Comparison of ENCODE assay signal across 25 mouse cellular contexts in the genomic region with DNA sequence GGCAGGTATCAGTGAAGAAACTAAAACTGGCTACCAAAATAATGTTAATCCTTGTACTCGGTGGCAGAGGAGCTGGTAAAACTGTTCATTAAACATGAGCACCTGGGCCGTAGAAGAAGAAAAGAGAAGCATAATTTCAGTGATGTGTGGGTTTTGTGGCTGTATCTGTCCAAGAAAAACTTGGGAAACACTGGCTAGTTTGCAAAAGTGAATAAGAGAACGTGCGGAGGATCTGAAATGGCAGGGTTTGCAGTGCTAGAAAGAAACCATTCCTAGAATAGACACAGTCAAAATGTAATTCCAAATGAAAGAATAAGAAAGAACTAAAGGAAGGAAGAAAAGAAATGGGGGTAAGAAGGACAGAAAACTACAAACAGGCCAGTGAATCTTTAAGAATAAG.
A peak's percentile ranks its signal among the peaks of the same experiment; 100 is the strongest.
DNase-seq lines count a peak whose midpoint lies in the region; TF ChIP-seq lines count a peak whose summit lies in the region.
"Had no signal": no experiment of that assay in that cellular context is flagged by ENCODE, and none has a peak within 500 bp of the region (broad histone marks: within the 10 kb centered on the region; RNA-seq: fewer than 3 reads in every experiment).

No protein-coding gene starts in this region.

- intact Hi-C loops in left cerebral cortex, adult 2 months (cut with DNase I) = no loop called here
- intact Hi-C loops in left cerebral cortex, postnatal 36 days (cut with DNase I) = no loop called here

- DNase-seq in left cerebral cortex, adult 11 months (ENCODE audit: low spot score) = peak; percentile 2
- no peak for DNase-seq in left cerebral cortex, adult 2 months (ENCODE audit: extremely low spot score in 1 of 2, low spot score in 2 of 2)
- DNase-seq in right cerebral cortex, adult 18-20 months = peak; percentile 5
- no peak for DNase-seq in right cerebral cortex, postnatal 10 days (ENCODE audit: low spot score in 2 of 2)
- DNase-seq in left cerebral cortex, postnatal 36 days (ENCODE audit: low spot score in 2 of 2) = peak; percentile 4 to 8
- DNase-seq in embryo, embryonic 9.5 days (ENCODE audit: extremely low spot score) = no peak
- DNase-seq: adrenal gland, adult 8-10 months; adrenal gland, postnatal 25 days; cerebellum, adult 18-20 months; cerebellum, adult 9-10 months; cerebellum, postnatal 25 days; gastrocnemius, postnatal 10 days; gastrocnemius, postnatal 36 days; heart, adult 2 months; heart, postnatal 14 days; heart, postnatal 4 days had no signal

- TF ChIP-seq CTCF in left cerebral cortex, adult 2 months (IDR thresholded peaks at IDR 0.05) = no peak

- H3K27ac ChIP-seq in left cerebral cortex, adult 2 months = no peak overlapping the region
- H3K27ac ChIP-seq: embryonic facial prominence, embryonic 10.5 days; embryonic facial prominence, embryonic 13.5 days; forebrain, embryonic 12.5 days; forebrain, embryonic 15.5 days; heart, adult 2 months; heart, embryonic 10.5 days; heart, embryonic 13.5 days; hindbrain, embryonic 14.5 days; hindbrain, postnatal 0 days had no signal

- no peak overlapping the region for H3K4me3 ChIP-seq in left cerebral cortex, adult 2 months
- H3K4me3 ChIP-seq: embryonic facial prominence, embryonic 10.5 days; embryonic facial prominence, embryonic 13.5 days; erythroblast, embryonic 14.5 days; forebrain, embryonic 12.5 days; forebrain, embryonic 15.5 days; heart, adult 2 months; heart, embryonic 10.5 days; heart, embryonic 13.5 days had no signal

Comparison
In these comparisons a context has a peak if more than half of its experiments do, and no peak if none do; other contexts are left out.
1. DNase-seq: peak in left cerebral cortex, adult 11 months (single experiment), right cerebral cortex, adult 18-20 months (single experiment) and left cerebral cortex, postnatal 36 days (2 of 2); none in left cerebral cortex, adult 2 months (0 of 2), right cerebral cortex, postnatal 10 days (0 of 2) and embryo, embryonic 9.5 days (single experiment).